Mouse (Mus musculus): ENCODE results near the gene Med24. TPM values are rescaled to one million over a fixed set of nuclear protein-coding genes. Genes with fewer than 3 reads are reported as not detected.

The Med24 gene
- polyA plus RNA-seq, 1 experiment: 45.3 TPM

GRCm38 (mm10) chr11:98707401-98708281, 21.6 kb downstream of the Med24 start:
- Histone ChIP-seq H3K36me3 (ENCODE audit: control insufficient read depth, insufficient read depth, low read length) (no peaks in the 10 kb centered on the region; the same call in 1 of the 2 replicates), H3K4me3 (ENCODE audit: insufficient read depth, low read depth, low read length) (no peak overlapping the region), H3K4me1 (ENCODE audit: control insufficient read depth, insufficient read depth, low read length) (peaks cover 21% of the 10 kb centered on the region), H3K27me3 (replicated peaks; ENCODE audit: control insufficient read depth, insufficient read depth, low read length) (no peaks in the 10 kb centered on the region), H3K27ac (ENCODE audit: insufficient read depth, low read depth, low read length) (no peak overlapping the region)
- TF ChIP-seq POLR2A (IDR thresholded peaks at IDR 0.05; ENCODE audit: low read depth, low read length) (no peak), CTCF (conservative IDR thresholded peaks at IDR 0.05; ENCODE audit: insufficient read depth, insufficient read length, low read depth, low read length) (no peak)
- 57% methylated on average over 22 of the region's 22 CpGs for WGBS
- DNase-seq: peak; percentile 70

DNA sequence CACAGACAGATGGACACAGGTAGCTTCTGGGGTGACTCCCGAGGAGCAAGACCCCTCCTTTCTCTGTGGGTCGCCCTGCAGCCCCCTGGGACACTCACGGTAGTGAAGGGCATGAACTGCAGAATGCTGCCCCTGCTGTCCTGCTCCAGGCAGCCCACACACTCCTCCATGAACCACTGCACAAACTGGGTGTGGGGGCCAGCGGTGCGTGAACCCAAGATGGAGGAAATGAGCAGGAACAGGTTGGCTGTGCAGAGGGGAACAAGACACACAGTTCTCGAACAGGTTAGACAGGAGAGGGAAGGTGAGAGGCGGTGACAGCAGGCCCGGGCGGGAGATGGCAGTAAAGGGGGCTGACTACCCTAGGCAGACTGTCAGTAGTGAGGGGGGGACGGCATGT, 24.2 kb downstream of the Med24 start:
- H3K36me3 ChIP-seq (ENCODE audit: control insufficient read depth, insufficient read depth, low read length): no peaks in the 10 kb centered on the region; the same call in 1 of the 2 replicates
- no peak overlapping the region for H3K4me3 ChIP-seq (ENCODE audit: insufficient read depth, low read depth, low read length)
- no peak overlapping the region for H3K27ac ChIP-seq (ENCODE audit: insufficient read depth, low read depth, low read length)
- TF ChIP-seq CTCF (conservative IDR thresholded peaks at IDR 0.05; ENCODE audit: insufficient read depth, insufficient read length, low read depth, low read length) (no peak), POLR2A (IDR thresholded peaks at IDR 0.05; ENCODE audit: low read depth, low read length) (no peak)
- H3K4me1 ChIP-seq (ENCODE audit: control insufficient read depth, insufficient read depth, low read length): peaks cover 18% of the 10 kb centered on the region
- DNase-seq: no peak
- H3K27me3 ChIP-seq (replicated peaks; ENCODE audit: control insufficient read depth, insufficient read depth, low read length): no peaks in the 10 kb centered on the region
- 79% methylated on average over 10 of the region's 10 CpGs for WGBS

GRCm38 (mm10) chr11:98702323-98702722, 26.9 kb downstream of the Med24 start:
- H3K36me3 ChIP-seq (ENCODE audit: control insufficient read depth, insufficient read depth, low read length): no peaks in the 10 kb centered on the region; the same call in 1 of the 2 replicates
- H3K4me1 ChIP-seq (ENCODE audit: control insufficient read depth, insufficient read depth, low read length): no peaks in the 10 kb centered on the region
- 65% methylated on average over 5 of the region's 5 CpGs for WGBS
- no peak for DNase-seq
- H3K4me3 ChIP-seq (ENCODE audit: insufficient read depth, low read depth, low read length): no peak overlapping the region
- H3K27me3 ChIP-seq (replicated peaks; ENCODE audit: control insufficient read depth, insufficient read depth, low read length): no peaks in the 10 kb centered on the region
- no peak overlapping the region for H3K27ac ChIP-seq (ENCODE audit: insufficient read depth, low read depth, low read length)
- TF ChIP-seq CTCF (conservative IDR thresholded peaks at IDR 0.05; ENCODE audit: insufficient read depth, insufficient read length, low read depth, low read length) (no peak), POLR2A (IDR thresholded peaks at IDR 0.05; ENCODE audit: low read depth, low read length) (no peak)

DNA sequence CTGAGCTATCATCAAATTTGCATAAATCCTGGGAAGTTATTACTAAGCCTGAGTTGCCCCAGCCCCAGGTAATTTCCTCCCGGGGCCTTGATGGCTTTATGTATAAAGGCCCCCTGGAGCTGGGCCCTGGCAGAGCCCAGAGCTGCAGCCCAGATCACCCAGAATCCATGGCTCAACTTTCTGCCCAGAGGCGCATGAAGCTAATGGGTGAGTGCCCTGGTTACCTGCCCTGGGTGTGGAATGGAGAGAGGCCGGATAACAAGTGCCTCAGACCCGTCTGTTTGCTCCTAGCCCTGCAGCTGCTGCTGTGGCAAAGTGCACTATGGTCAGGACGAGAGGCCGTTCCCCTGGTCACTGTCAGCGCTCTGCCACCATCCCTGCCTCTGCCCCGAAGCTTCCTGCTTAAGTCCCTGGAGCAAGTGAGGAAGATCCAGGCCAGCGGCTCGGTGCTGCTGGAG, 28.0 kb downstream of the Med24 start, which contains the start of gene Csf3:
TSS of gene Csf3 (plus strand) at position 51 of the 458 bp plus-strand sequence.
- H3K36me3 ChIP-seq (ENCODE audit: control insufficient read depth, insufficient read depth, low read length): no peaks in the 10 kb centered on the region
- no peak for DNase-seq
- TF ChIP-seq POLR2A (IDR thresholded peaks at IDR 0.05; ENCODE audit: low read depth, low read length): no peak
- no peak for TF ChIP-seq CTCF (conservative IDR thresholded peaks at IDR 0.05; ENCODE audit: insufficient read depth, insufficient read length, low read depth, low read length)
- WGBS: 57% methylated on average over 10 of the region's 10 CpGs
- no peak within 1 kb of the TSS for H3K4me3 ChIP-seq (ENCODE audit: insufficient read depth, low read depth, low read length)
- H3K27ac ChIP-seq (ENCODE audit: insufficient read depth, low read depth, low read length): no peak within 1 kb of the TSS
- peaks cover 9% of the 10 kb centered on the region for H3K4me1 ChIP-seq (ENCODE audit: control insufficient read depth, insufficient read depth, low read length)
- no peaks in the 10 kb centered on the region for H3K27me3 ChIP-seq (replicated peaks; ENCODE audit: control insufficient read depth, insufficient read depth, low read length)

GRCm38 (mm10) chr11:98699911-98700310, 29.3 kb downstream of the Med24 start:
- H3K27ac ChIP-seq (ENCODE audit: insufficient read depth, low read depth, low read length): no peak overlapping the region
- peak; percentile 83 for DNase-seq
- TF ChIP-seq CTCF (conservative IDR thresholded peaks at IDR 0.05; ENCODE audit: insufficient read depth, insufficient read length, low read depth, low read length) (peak; percentile 90), POLR2A (IDR thresholded peaks at IDR 0.05; ENCODE audit: low read depth, low read length) (no peak)
- peaks cover 11% of the 10 kb centered on the region for H3K4me1 ChIP-seq (ENCODE audit: control insufficient read depth, insufficient read depth, low read length)
- H3K36me3 ChIP-seq (ENCODE audit: control insufficient read depth, insufficient read depth, low read length): no peaks in the 10 kb centered on the region; the same call in 1 of the 2 replicates
- 23% methylated on average over 4 of the region's 4 CpGs for WGBS
- H3K27me3 ChIP-seq (replicated peaks; ENCODE audit: control insufficient read depth, insufficient read depth, low read length): no peaks in the 10 kb centered on the region
- no peak overlapping the region for H3K4me3 ChIP-seq (ENCODE audit: insufficient read depth, low read depth, low read length)

- H3K4me1 ChIP-seq (ENCODE audit: control insufficient read depth, insufficient read depth, low read length): peaks cover 11% of the 10 kb centered on the region
- no peak overlapping the region for H3K27ac ChIP-seq (ENCODE audit: insufficient read depth, low read depth, low read length)
- no peaks in the 10 kb centered on the region for H3K27me3 ChIP-seq (replicated peaks; ENCODE audit: control insufficient read depth, insufficient read depth, low read length)
- H3K4me3 ChIP-seq (ENCODE audit: insufficient read depth, low read depth, low read length): no peak overlapping the region
- 84% methylated on average over 16 of the region's 16 CpGs for WGBS
- DNase-seq: no peak
- TF ChIP-seq CTCF (conservative IDR thresholded peaks at IDR 0.05; ENCODE audit: insufficient read depth, insufficient read length, low read depth, low read length) (no peak), POLR2A (IDR thresholded peaks at IDR 0.05; ENCODE audit: low read depth, low read length) (no peak)
- peaks cover 4% of the 10 kb centered on the region for H3K36me3 ChIP-seq (ENCODE audit: control insufficient read depth, insufficient read depth, low read length)
Observed at GRCm38 (mm10) chr11:98698849-98699640, 30.2 kb downstream of the Med24 start.
